Mouse (Mus musculus) thymus, adult 2 months (tissue): ENCODE data around the gene Tipin.

Source experiments
- CTCF ChIP-seq: fragments of 200-500 bp; IDR thresholded peaks from 2 replicates; pipeline ENCODE4 v1.5.1; 2012; ENCODE audit warnings: mild to moderate bottlenecking, control low read depth, low read length, moderate library complexity, borderline replicate concordance; ENCODE audit not compliant: control insufficient read depth, poor library complexity, insufficient read depth; ENCODE audit errors: extremely low read depth
- POLR2A ChIP-seq: fragments of 200-500 bp; IDR thresholded peaks from 2 replicates; pipeline ENCODE4 v1.6.1; 2012; ENCODE audit warnings: mild to moderate bottlenecking, low read length, control low read depth, moderate library complexity; ENCODE audit not compliant: control insufficient read depth, poor library complexity, insufficient read depth; ENCODE audit errors: extremely low read depth

DNA sequence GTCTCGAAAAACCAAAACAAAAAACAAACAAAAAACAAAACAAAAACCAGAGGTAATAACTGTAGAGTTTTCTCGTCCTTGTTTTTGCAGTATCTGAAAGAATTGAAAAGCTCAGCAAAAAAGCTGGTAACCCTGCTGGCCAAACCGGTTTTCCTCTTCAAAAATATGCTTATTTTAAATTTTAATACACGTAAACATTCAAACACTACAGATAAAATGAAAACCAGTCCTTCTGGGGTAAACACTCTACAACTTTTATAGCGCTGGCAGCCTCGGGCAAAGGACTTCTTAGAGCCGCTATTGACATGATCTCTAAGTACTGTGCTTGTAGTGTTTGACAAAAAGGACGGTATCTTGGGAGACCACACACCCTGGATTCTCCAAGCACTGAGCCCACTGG is 60.3 kb downstream of the Tipin start:
- no peak for TF ChIP-seq CTCF
- TF ChIP-seq POLR2A, result no peak
